In genomic region chr14:34562393-34562792, GRCm38 (mm10) we compare ENCODE assay signal across 1 mouse cellular context.
TF ChIP-seq lines count a peak whose summit lies in the region.

No protein-coding gene starts in this region.

TF ChIP-seq in CH12.LX, 34 proteins besides CTCF, POLR2A, EP300 and RAD21:
- TF ChIP-seq MYC (IDR thresholded peaks at IDR 0.05; ENCODE audit: low read depth, low read length) (no peak), ZC3H11A (IDR thresholded peaks at IDR 0.05; ENCODE audit: low read depth, low read length) (no peak), JUN (IDR thresholded peaks at IDR 0.05; ENCODE audit: insufficient read depth, low read depth, low read length) (no peak), ELF1 (IDR thresholded peaks at IDR 0.05; ENCODE audit: low read depth, low read length) (0 out of 2 replicates have a peak, but pooled peaks have one; percentile 8), USF1 (IDR thresholded peaks at IDR 0.05; ENCODE audit: low read depth, low read length) (no peak), SMC3 (IDR thresholded peaks at IDR 0.05; ENCODE audit: low read depth, low read length) (0 out of 2 replicates have a peak, but pooled peaks have one; percentile 8), RCOR1 (conservative IDR thresholded peaks at IDR 0.05; ENCODE audit: low read depth, low read length) (no peak)
